Mouse (Mus musculus) adrenal gland, adult (tissue): Measurements from ENCODE around the gene Olfr705.
"Not testable (repeated sequence)": the region's sequence is repeated elsewhere in the genome, so short reads cannot be mapped to it uniquely, and the experiment has no call there.

Source experiments
- DNase-seq, 2 experiments: peaks; one replicate each; pipeline ENCODE4 v3.0.0; 2022 to 2023; ENCODE audit warnings: low spot score in 1 of 2; ENCODE audit not compliant: inconsistent age in 2 of 2

Olfr705 gene

DNA sequence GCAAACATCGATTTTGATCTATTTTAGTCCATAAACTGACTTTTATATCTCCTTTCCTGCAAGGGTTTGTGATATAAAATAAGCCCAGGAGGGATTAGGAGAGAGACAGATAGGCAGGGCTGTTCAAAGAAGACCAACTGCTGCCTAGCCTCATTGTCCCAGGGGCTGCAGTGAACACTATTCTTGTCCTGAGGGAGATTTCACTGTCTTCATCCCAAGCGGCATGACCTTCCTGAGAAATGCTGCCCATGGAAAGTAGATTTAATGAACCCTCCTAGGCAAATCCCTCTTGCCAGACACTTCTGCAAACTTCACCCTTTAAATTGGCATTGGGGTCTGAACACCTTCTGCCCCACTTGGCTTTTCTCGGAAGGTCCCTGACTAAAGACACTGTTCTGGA, at the start of gene Olfr705:
TSS of gene Olfr705 (minus strand) at position 101 of the 400 bp plus-strand sequence.
- no peak for DNase-seq

DNA sequence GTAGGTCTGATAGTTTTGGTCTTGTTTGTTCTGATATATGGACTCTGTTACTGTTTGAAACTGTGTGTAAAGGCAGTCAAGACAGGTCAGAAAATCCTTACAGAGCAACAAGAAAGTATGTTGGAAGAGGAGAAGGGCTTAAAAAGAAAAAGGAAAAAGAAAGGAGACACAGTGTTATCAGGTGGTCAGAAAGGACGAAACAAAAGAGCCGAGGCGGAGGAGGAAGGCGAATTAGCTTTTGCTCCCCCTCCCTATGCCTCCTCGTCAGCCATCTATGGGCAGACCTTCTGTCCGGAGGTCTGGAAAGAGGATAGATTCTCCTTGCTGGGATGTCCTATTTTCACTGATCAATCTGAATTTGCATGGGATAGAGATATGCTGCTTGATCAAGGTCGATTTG, 44.3 kb upstream of the Olfr705 start:
- not testable (repeated sequence) for DNase-seq

DNA sequence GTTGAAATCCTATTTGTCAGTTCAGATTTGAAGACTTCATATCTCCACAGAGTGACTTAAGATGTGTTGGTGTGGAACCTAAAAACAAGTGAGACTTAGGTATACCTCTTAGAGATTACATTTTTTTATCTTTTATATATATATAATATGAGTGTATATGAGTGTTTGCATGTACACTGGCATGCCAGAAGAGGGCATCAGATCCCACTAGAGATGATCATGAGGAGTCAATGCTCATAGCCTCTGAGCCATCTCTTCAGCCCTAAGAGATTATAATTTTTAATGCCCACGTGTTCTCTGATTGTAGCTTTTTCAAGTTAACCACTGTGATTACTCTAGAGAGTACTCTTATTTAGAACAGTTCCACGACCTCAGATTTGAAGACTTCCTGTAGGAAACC, 31.0 kb upstream of the Olfr705 start, which contains the start of gene Olfr1532-ps1:
TSS of gene Olfr1532-ps1 (plus strand) at position 326 of the 400 bp plus-strand sequence.
- DNase-seq, result no peak

DNA sequence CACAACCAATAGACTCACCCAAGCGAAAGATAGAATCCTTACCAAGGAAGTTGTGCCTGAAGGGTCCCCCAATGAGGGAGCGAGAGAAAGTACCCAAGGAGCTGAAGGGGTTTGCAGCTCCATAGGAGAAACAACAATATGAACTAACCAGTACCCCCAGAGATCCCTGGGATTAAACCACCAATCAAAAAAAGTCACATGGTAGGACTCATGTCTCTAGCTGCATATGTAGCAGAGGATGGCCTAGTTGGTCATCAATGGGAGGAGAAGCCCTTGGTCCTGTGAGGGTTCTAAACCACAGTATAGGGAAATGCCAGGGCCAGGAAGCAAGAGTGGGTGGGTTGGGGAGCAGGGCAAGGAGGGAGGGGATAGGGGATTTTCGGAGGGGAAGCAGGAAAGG, 24.4 kb upstream of the Olfr705 start, which contains the start of gene Olfr707:
TSS of gene Olfr707 (minus strand) at position 101 of the 400 bp plus-strand sequence.
- not testable (repeated sequence) for DNase-seq

DNA sequence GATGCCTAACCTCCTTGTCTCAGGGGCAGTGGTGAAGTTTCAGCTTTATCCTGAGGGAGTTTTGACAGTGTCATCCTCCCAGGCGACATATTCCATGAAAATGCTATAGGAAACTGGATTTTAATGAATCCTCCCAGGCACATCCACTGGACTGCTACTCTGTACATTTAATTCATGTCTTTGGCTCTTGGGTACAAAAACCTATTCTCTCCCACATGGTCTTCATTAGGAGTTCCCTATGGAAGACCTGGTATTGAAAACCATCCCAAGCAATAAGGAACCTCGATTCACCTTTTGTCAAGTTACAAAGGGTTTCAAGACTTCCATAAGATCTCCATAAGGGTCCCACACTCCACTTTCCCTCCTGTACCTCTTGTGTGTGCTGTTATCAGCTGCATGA, 11.4 kb upstream of the Olfr705 start, which contains the start of gene Olfr706:
TSS of gene Olfr706 (minus strand) at position 101 of the 400 bp plus-strand sequence.
- no peak for DNase-seq

DNA sequence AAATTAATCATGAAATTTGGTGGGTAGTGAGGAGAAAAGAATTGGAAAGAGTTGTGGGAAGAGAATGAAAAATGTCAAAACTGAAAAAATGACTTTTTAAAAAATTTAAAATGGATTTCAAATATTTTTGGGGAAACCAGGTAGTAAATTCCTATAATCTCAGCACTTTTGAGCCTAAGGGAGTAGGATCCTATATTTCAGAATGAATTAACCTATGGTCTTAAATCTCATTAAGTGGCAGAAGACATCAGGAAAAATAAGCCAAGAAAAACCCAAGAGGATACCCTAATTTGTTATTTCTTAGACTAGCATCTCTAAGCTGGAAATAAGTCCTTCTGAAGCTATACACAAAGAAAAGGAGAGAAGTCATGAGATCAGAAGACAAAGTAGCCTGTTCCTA, 13.8 kb downstream of the Olfr705 start, which contains the start of gene Olfr704:
TSS of gene Olfr704 (plus strand) at position 301 of the 400 bp plus-strand sequence.
- no peak for DNase-seq

DNA sequence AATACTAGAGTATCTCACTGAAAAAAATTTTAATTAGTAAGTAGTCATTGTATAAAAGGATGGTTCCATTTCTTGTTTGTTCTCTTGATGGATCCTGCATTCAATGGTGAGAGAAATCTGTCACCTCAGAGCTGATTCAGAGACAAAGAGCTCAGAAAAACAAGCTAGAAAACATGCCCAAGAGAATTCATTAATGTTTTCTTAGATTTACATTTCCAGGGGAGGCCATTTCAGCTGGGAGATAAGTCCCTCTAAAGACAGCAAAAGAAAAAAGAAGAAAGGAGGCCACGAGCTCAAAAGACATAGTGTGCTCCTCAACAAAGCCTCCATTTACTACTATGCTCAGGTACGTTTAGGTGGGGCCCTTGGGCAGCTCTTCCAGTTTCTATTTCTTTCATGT, 33.6 kb downstream of the Olfr705 start, which contains the start of gene Olfr703:
TSS of gene Olfr703 (plus strand) at position 301 of the 400 bp plus-strand sequence.
- DNase-seq, result no peak

DNA sequence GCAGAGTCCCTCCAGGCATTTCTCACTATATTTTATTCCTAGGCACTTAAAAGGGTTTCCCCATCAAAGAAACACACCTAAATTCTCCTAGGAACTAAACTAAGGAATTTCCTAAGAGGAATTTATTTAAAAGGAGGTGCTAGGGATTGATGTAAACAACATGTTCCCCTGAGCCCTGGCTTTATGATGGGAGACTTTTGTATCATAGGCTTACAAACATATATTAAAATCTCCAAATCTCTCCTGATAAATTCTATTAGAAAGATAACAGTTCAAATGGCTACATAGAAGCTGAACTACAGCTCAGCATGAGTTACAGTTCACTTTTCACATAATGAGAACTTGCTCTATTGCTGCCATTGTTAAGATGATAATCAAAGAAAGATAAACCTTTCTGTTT, 42.9 kb downstream of the Olfr705 start, which contains the start of gene Olfr702:
TSS of gene Olfr702 (minus strand) at position 101 of the 400 bp plus-strand sequence.
- no peak for DNase-seq
